Mouse (Mus musculus) hindbrain, embryonic 11.5 days (tissue): ENCODE measurements around the gene Barhl2. TPM values are rescaled to one million over a fixed set of nuclear protein-coding genes. Genes with fewer than 3 reads are reported as not detected.

Source experiments
- ATAC-seq: fragments of 200-750 bp; cut with Nextera tagmentation; 2 replicates; pipeline ENCODE4 v1.8.0; 2017; ENCODE audit warnings: mild to moderate bottlenecking, moderate TSS enrichment, moderate library complexity; ENCODE audit not compliant: low FRiP score
- DNase-seq: peaks from one replicate; pipeline ENCODE4 v3.0.0-alpha.2; 2015; ENCODE audit warnings: low spot score
- H3K27ac ChIP-seq: fragments of 300-500 bp; sonication (generic); 2 replicates; pipeline ENCODE4 v1.5.1; 2014; ENCODE audit warnings: mild to moderate bottlenecking, low read depth, low read length
- H3K27me3 ChIP-seq: fragments of 300-500 bp; sonication (generic); 2 replicates; pipeline ENCODE4 v1.6.1; 2014; ENCODE audit warnings: mild to moderate bottlenecking, low read length, moderate library complexity, mixed read lengths; ENCODE audit not compliant: control insufficient read depth, insufficient read depth
- H3K36me3 ChIP-seq: fragments of 300-500 bp; sonication (generic); 2 replicates; pipeline ENCODE4 v1.6.1; 2014; ENCODE audit warnings: mild to moderate bottlenecking, low read length, moderate library complexity, mixed read lengths; ENCODE audit not compliant: control insufficient read depth, insufficient read depth
- H3K4me1 ChIP-seq: fragments of 300-500 bp; sonication (generic); replicated peaks from 2 replicates; pipeline ENCODE4 v1.6.1; 2014; ENCODE audit warnings: low read length, mixed read lengths; ENCODE audit not compliant: control insufficient read depth, insufficient read depth
- H3K4me2 ChIP-seq: fragments of 300-500 bp; sonication (generic); replicated peaks from 2 replicates; pipeline ENCODE4 v1.6.1; 2014; ENCODE audit warnings: mild to moderate bottlenecking, low read depth, low read length
- H3K4me3 ChIP-seq: fragments of 300-500 bp; sonication (generic); 2 replicates; pipeline ENCODE4 v1.5.1; 2014; ENCODE audit warnings: low read depth, low read length
- H3K9ac ChIP-seq: fragments of 300-500 bp; sonication (generic); 2 replicates; pipeline ENCODE4 v1.6.1; 2014; ENCODE audit warnings: low read depth, low read length
- H3K9me3 ChIP-seq: fragments of 300-500 bp; sonication (generic); 2 replicates; pipeline ENCODE4 v1.6.1; 2016; ENCODE audit warnings: low read length; ENCODE audit not compliant: control insufficient read depth
- WGBS: fragments of 180-500 bp; shearing (Covaris S2); extraction: QIAGEN DNeasy Blood & Tissue Kit; methylation state at CpG from one replicate; pipeline ENCODE4 v1.1.7; 2014; 5-methylcytosine and 5-hydroxymethylcytosine counted together
- polyA plus RNA-seq: library from polyadenylated mRNA; unstranded; fragments of >200 nt; fragmentation: Nextera tagmentation; extraction: Ambion mirVana; gene quantifications from 2 replicates; pipeline ENCODE4 v1.2.1, GENCODE M21; 2014

Barhl2 gene
- polyA plus RNA-seq, 1 experiment from 2014 or later = 2.0 TPM

- no peaks in the 10 kb centered on the region for H3K4me1 ChIP-seq
- no peaks in the 10 kb centered on the region for H3K27me3 ChIP-seq
- H3K4me2 ChIP-seq = no peak overlapping the region
- DNase-seq (no peak), ATAC-seq (no peak)
- no peaks in the 10 kb centered on the region for H3K36me3 ChIP-seq
- no peak overlapping the region for H3K27ac ChIP-seq
- H3K9ac ChIP-seq = no peak overlapping the region
- H3K4me3 ChIP-seq = no peak overlapping the region
- whole genome bisulfite sequencing = 89% methylated on average over 7 of the region's 7 CpGs
- no peaks in the 10 kb centered on the region for H3K9me3 ChIP-seq
Measured at GRCm38 (mm10) chr5:106438916-106439315, 19.1 kb downstream of the Barhl2 start.

- no peaks in the 10 kb centered on the region for H3K27me3 ChIP-seq
- H3K36me3 ChIP-seq = no peaks in the 10 kb centered on the region
- H3K4me3 ChIP-seq = no peak overlapping the region
- H3K27ac ChIP-seq = no peak overlapping the region
- DNase-seq (no peak), ATAC-seq (no peak)
- H3K4me1 ChIP-seq = no peaks in the 10 kb centered on the region
- WGBS = 72% methylated on average over 7 of the region's 7 CpGs
- no peaks in the 10 kb centered on the region for H3K9me3 ChIP-seq
- H3K9ac ChIP-seq = no peak overlapping the region
- no peak overlapping the region for H3K4me2 ChIP-seq
Measured at GRCm38 (mm10) chr5:106426069-106426468, 31.9 kb downstream of the Barhl2 start.

- H3K9ac ChIP-seq = no peak overlapping the region
Measured at GRCm38 (mm10) chr5:106420871-106421270, 37.1 kb downstream of the Barhl2 start.

GRCm38 (mm10) chr5:106420370-106420769 is 37.6 kb downstream of the Barhl2 start:
- no peaks in the 10 kb centered on the region for H3K9me3 ChIP-seq
- no peak overlapping the region for H3K9ac ChIP-seq
- no peak overlapping the region for H3K27ac ChIP-seq
- H3K4me2 ChIP-seq = no peak overlapping the region
- DNase-seq (no peak), ATAC-seq (no peak)
- H3K27me3 ChIP-seq = no peaks in the 10 kb centered on the region
- 84% methylated on average over 11 of the region's 11 CpGs for WGBS
- no peak overlapping the region for H3K4me3 ChIP-seq
- no peaks in the 10 kb centered on the region for H3K4me1 ChIP-seq
- H3K36me3 ChIP-seq = no peaks in the 10 kb centered on the region

More at GRCm38 (mm10) chr5:106420871-106421270, 37.1 kb downstream of the Barhl2 start:
- Histone ChIP-seq H3K27me3 (no peaks in the 10 kb centered on the region), H3K4me2 (no peak overlapping the region), H3K9me3 (no peaks in the 10 kb centered on the region), H3K4me3 (no peak overlapping the region), H3K36me3 (no peaks in the 10 kb centered on the region), H3K4me1 (no peaks in the 10 kb centered on the region), H3K27ac (no peak overlapping the region)
- 76% methylated on average over 8 of the region's 8 CpGs for WGBS
- no peak for DNase-seq
- no peak for ATAC-seq

GRCm38 (mm10) chr5:106417210-106417609 is 40.8 kb downstream of the Barhl2 start:
- ATAC-seq (no peak), DNase-seq (peak; percentile 60)
- no peaks in the 10 kb centered on the region for H3K36me3 ChIP-seq
- no peak overlapping the region for H3K9ac ChIP-seq
- H3K4me1 ChIP-seq = no peaks in the 10 kb centered on the region
- H3K27ac ChIP-seq = no peak overlapping the region
- no peaks in the 10 kb centered on the region for H3K9me3 ChIP-seq
- no peak overlapping the region for H3K4me2 ChIP-seq
- WGBS = 37% methylated on average over 7 of the region's 7 CpGs
- H3K4me3 ChIP-seq = no peak overlapping the region
- H3K27me3 ChIP-seq = no peaks in the 10 kb centered on the region

GRCm38 (mm10) chr5:106416550-106416949 is 41.4 kb downstream of the Barhl2 start:
- no peaks in the 10 kb centered on the region for H3K4me1 ChIP-seq
- no peaks in the 10 kb centered on the region for H3K27me3 ChIP-seq
- H3K36me3 ChIP-seq = no peaks in the 10 kb centered on the region
- no peak overlapping the region for H3K4me3 ChIP-seq
- ATAC-seq (no peak), DNase-seq (no peak)
- no peak overlapping the region for H3K4me2 ChIP-seq
- H3K27ac ChIP-seq = no peak overlapping the region
- no peak overlapping the region for H3K9ac ChIP-seq
- WGBS = 68% methylated on average over 6 of the region's 6 CpGs
- H3K9me3 ChIP-seq = no peaks in the 10 kb centered on the region

GRCm38 (mm10) chr5:106415734-106416133 is 42.2 kb downstream of the Barhl2 start:
- Histone ChIP-seq H3K36me3 (no peaks in the 10 kb centered on the region), H3K4me2 (no peak overlapping the region), H3K9me3 (no peaks in the 10 kb centered on the region), H3K9ac (no peak overlapping the region), H3K4me1 (no peaks in the 10 kb centered on the region), H3K27me3 (no peaks in the 10 kb centered on the region), H3K4me3 (no peak overlapping the region), H3K27ac (no peak overlapping the region)
- WGBS = 82% methylated on average over 6 of the region's 6 CpGs
- ATAC-seq (no peak), DNase-seq (no peak)

- Histone ChIP-seq H3K4me2 (no peak overlapping the region), H3K4me3 (no peak overlapping the region), H3K36me3 (no peaks in the 10 kb centered on the region), H3K4me1 (no peaks in the 10 kb centered on the region), H3K27me3 (no peaks in the 10 kb centered on the region), H3K9me3 (no peaks in the 10 kb centered on the region), H3K9ac (no peak overlapping the region), H3K27ac (no peak overlapping the region)
- no peak for ATAC-seq
- no peak for DNase-seq
- 87% methylated on average over 2 of the region's 2 CpGs for WGBS
Measured at GRCm38 (mm10) chr5:106402761-106403160, 55.2 kb downstream of the Barhl2 start.
